Mouse (Mus musculus) spleen, adult 2 months (tissue): ENCODE measurements at regions not wholly inside any gene's neighbourhood (a gene's known extent, or its start where the extent isn't known, plus 50 kb on each side); places are given as distances from the start of the nearest gene placed in this dataset.

Experiments
- DNase-seq, 2 experiments: peaks; one replicate each; pipeline versions ENCODE4 v3.0.0 to v3.0.0-alpha.2; 2012 to 2021; ENCODE audit warnings: low spot score in 2 of 2, low read depth in 1 of 2
- H3K27ac ChIP-seq: fragments of 200-500 bp; 2 replicates; pipeline ENCODE4 v1.5.1; 2012; ENCODE audit warnings: low read length, inconsistent platforms; ENCODE audit not compliant: insufficient read depth
- H3K27me3 ChIP-seq: fragments of 200-500 bp; 2 replicates; pipeline ENCODE4 v1.6.1; 2012; ENCODE audit warnings: mild to moderate bottlenecking, moderate library complexity, low read length, inconsistent platforms; ENCODE audit not compliant: control insufficient read depth, insufficient read depth
- H3K36me3 ChIP-seq: fragments of 200-500 bp; 2 replicates; pipeline ENCODE4 v1.6.1; 2012; ENCODE audit warnings: mild to moderate bottlenecking, low read length, inconsistent platforms; ENCODE audit not compliant: control insufficient read depth, insufficient read depth
- H3K4me1 ChIP-seq: fragments of 200-500 bp; 2 replicates; pipeline ENCODE4 v1.6.1; 2011; ENCODE audit warnings: inconsistent platforms; ENCODE audit not compliant: control insufficient read depth, insufficient read depth, insufficient read length
- H3K4me3 ChIP-seq: fragments of 200-500 bp; 2 replicates; pipeline ENCODE4 v1.5.1; 2011; ENCODE audit warnings: mild to moderate bottlenecking, inconsistent platforms; ENCODE audit not compliant: insufficient read depth, insufficient read length; ENCODE audit errors: extremely low read depth
- CTCF ChIP-seq: fragments of 200-500 bp; IDR thresholded peaks from 2 replicates; pipeline ENCODE4 v1.5.1; 2011; ENCODE audit warnings: mild to moderate bottlenecking, inconsistent platforms; ENCODE audit not compliant: insufficient read depth, insufficient read length, insufficient replicate concordance; ENCODE audit errors: extremely low read depth
- POLR2A ChIP-seq: fragments of 200-500 bp; IDR thresholded peaks from 2 replicates; pipeline ENCODE4 v1.6.1; 2011; ENCODE audit warnings: low read depth, low read length, inconsistent platforms
- WGBS: fragments of 180-500 bp; shearing (Covaris S2); methylation state at CpG from one replicate; pipeline ENCODE4 v1.1.7; 2018; 5-methylcytosine and 5-hydroxymethylcytosine counted together

DNA sequence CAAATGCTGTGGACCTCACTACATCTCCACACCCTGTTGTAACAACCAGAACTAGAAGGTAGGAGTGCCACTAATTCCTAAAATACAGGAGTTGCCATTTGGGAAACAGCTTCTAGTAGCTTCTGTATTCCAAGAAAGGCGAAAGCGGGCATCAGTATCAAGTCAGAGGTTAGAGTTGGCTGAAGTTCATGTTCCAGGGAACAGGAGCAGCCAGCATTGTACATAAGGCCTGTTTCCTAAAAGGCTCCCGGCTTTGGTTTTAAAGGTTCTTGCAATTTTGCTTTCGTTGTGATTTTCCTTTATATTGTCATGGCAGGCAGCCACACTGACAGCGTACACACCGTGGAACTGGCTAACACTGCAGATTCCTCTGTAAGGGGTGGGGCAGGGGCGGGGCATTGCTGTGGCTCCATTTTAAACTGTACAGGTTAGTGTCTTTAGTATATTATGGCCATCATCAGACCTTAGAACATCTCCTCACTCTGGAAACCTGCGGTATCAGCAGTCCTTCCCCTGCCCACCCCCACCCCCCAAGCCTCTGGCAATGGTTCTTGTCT, 67.8 kb upstream of the Dapk1 start:
- H3K36me3 ChIP-seq = no peaks in the 10 kb centered on the region
- 81% methylated on average over 8 of the region's 8 CpGs for WGBS
- H3K4me3 ChIP-seq = no peak overlapping the region

DNA sequence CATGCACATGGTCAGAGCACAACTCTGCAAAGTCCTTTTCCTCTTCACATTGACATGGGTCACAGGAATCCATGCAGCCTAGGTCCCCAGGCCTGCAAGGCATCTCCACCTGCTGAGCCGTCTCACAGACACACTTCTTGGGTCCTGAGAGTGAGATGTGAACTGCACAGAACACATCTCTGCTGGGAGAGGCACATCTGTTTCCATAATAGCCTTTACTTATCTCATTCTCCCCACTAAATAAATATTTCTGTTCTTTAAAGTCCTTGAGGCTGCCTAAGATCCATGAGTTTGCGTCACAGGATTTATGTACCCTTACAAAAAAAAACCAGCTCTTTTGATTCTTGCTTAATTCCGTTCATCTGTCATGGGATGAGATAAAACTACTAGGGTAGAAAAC, 67.2 kb upstream of the Dapk1 start:
- TF ChIP-seq CTCF (no peak), POLR2A (no peak)
- H3K27me3 ChIP-seq = no peaks in the 10 kb centered on the region
- no peak overlapping the region for H3K27ac ChIP-seq
- WGBS = 90% methylated on average over 3 of the region's 3 CpGs
- DNase-seq = no peak
- no peaks in the 10 kb centered on the region for H3K4me1 ChIP-seq
- H3K36me3 ChIP-seq = no peaks in the 10 kb centered on the region
- H3K4me3 ChIP-seq = no peak overlapping the region

More for the DNA sequence above, 67.8 kb upstream of the Dapk1 start:
- Histone ChIP-seq H3K4me1 (no peaks in the 10 kb centered on the region), H3K27me3 (no peaks in the 10 kb centered on the region), H3K27ac (no peak overlapping the region)
- no peak for DNase-seq
- no peak for TF ChIP-seq CTCF
- TF ChIP-seq POLR2A = no peak

DNA sequence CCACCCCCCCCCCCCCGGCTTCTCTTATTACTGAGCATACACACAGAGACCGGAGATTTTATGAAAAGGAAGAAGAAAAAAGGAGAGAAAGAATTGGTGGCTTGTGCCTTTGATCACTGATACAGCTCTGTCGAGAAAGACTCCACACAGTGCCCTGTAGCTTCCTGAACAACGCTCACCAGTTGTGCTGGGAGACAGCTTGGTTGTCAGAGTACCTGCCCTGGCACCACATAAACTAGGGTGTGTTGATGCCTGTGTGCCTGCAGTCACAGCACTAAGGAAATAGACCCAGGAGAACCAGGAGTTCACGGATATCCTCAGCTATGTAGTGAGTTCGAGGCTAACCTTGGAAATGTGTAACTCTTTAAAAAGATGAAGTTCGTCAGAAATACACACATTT, 66.7 kb upstream of the Dapk1 start:
- 74% methylated on average over 7 of the region's 7 CpGs for WGBS
- no peak overlapping the region for H3K4me3 ChIP-seq
- no peak overlapping the region for H3K27ac ChIP-seq
- no peak for DNase-seq
- TF ChIP-seq POLR2A (no peak), CTCF (no peak)
- H3K36me3 ChIP-seq = no peaks in the 10 kb centered on the region
- no peaks in the 10 kb centered on the region for H3K27me3 ChIP-seq
- no peaks in the 10 kb centered on the region for H3K4me1 ChIP-seq

DNA sequence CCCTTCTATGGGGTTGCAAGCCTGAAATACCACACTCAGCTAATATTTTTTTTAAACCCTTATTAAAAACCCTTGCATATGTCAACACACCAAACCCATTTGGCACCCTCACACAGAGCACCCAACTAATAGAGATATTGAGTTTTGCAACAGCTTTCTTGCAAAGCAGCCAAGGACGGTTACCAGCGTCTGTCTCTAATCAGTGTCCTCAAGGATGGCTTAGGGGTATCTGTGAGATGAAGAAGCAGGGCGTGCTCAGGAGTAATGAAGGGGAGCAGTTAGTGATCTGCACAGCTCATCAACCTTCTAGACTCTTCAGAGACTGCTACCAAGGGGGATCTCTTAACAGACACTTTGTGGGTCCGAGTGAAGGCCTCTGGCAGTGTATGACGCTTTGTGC, 65.0 kb upstream of the Dapk1 start:
- no peak for DNase-seq
- no peaks in the 10 kb centered on the region for H3K27me3 ChIP-seq
- no peak overlapping the region for H3K27ac ChIP-seq
- no peaks in the 10 kb centered on the region for H3K36me3 ChIP-seq
- WGBS = 84% methylated on average over 5 of the region's 5 CpGs
- TF ChIP-seq POLR2A (no peak), CTCF (no peak)
- H3K4me3 ChIP-seq = no peak overlapping the region
- H3K4me1 ChIP-seq = no peaks in the 10 kb centered on the region

DNA sequence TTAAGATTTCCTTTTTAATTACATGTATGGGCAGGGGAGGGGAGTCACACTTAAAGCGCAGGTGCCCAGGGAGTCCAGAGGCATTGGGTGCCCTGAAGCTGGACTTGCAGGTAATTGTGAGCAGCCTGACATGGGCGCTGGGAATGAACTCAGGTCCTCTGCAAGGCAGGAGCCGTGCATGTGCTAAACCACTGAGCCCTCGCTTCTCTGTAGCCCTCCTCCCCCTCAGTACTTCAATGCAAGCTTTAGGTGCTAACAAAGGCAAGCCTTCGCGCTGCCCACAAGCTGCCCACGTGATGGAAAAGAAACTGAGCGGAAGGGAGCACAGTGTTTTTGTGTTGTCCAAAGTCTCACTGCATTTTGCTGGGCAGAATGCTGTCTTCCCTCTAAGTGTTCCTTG, 63.6 kb upstream of the Dapk1 start:
- H3K4me1 ChIP-seq = no peaks in the 10 kb centered on the region
- TF ChIP-seq CTCF = no peak
- no peak for TF ChIP-seq POLR2A
- no peak for DNase-seq
- 70% methylated on average over 8 of the region's 8 CpGs for WGBS
- no peak overlapping the region for H3K4me3 ChIP-seq
- H3K27ac ChIP-seq = no peak overlapping the region
- no peaks in the 10 kb centered on the region for H3K36me3 ChIP-seq
- H3K27me3 ChIP-seq = no peaks in the 10 kb centered on the region

DNA sequence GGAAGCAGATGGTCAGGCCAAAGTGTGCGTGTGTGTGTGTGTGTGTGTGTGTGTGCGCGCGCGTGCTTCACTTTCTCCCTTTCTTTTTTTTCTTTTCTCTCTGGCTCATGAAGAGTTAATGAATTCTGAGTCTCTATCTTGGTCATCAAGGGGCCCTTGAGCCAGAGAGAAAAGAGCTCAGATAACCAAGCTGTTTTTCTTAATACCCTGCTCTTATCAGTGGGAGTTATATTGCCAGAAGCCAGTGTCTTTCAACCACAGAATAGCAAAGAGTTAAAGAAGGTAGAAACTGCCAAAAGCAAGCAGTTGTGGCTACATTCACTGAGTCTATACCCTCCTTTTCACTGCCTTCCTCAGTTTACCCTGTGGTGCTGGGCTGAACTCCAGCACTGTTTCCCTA, 60.6 kb upstream of the Dapk1 start:
- no peak overlapping the region for H3K4me3 ChIP-seq
- no peak for DNase-seq
- no peaks in the 10 kb centered on the region for H3K4me1 ChIP-seq
- H3K27me3 ChIP-seq = no peaks in the 10 kb centered on the region
- WGBS = 95% methylated on average over 5 of the region's 5 CpGs
- no peaks in the 10 kb centered on the region for H3K36me3 ChIP-seq
- no peak overlapping the region for H3K27ac ChIP-seq
- no peak for TF ChIP-seq POLR2A
- no peak for TF ChIP-seq CTCF

DNA sequence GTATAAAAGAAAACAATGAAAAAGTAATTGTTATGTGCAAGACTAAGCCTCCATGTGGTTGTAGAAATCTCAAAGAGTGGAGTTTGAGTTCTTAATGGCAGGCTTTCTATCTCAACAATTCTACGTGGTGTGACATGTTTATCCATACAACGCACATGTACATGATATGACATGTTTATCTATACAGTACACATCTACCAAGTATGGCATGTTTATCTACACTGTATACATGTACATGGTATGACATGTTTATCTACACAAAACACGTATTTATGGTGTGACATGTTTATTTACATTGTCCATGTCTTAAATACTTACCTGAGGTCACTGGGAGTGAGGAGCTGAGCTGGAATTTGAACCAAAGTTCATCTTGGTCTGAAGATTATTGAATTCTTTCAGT, 57.4 kb upstream of the Dapk1 start:
- Histone ChIP-seq H3K4me3 (no peak overlapping the region; the same call in 1 of the 2 replicates), H3K4me1 (no peaks in the 10 kb centered on the region), H3K27ac (no peak overlapping the region), H3K27me3 (no peaks in the 10 kb centered on the region), H3K36me3 (no peaks in the 10 kb centered on the region)
- 88% methylated on average over 3 of the region's 3 CpGs for WGBS
- TF ChIP-seq CTCF = no peak
- no peak for TF ChIP-seq POLR2A
- no peak for DNase-seq
